Mouse (Mus musculus) embryonic fibroblast, embryonic 13.5 days (primary cell): ENCODE measurements around the gene Gpr12.

Experiments
- CTCF ChIP-seq: IDR thresholded peaks from 2 replicates; pipeline ENCODE4 v1.5.1; 2011; ENCODE audit warnings: mild to moderate bottlenecking, control low read depth, low read length, moderate library complexity, borderline replicate concordance; ENCODE audit not compliant: insufficient read depth
- POLR2A ChIP-seq: IDR thresholded peaks from 2 replicates; pipeline ENCODE4 v1.6.1; 2011; ENCODE audit warnings: low read depth, mild to moderate bottlenecking, control low read depth, low read length, moderate library complexity

- TF ChIP-seq POLR2A = no peak
- no peak for TF ChIP-seq CTCF
Measured at GRCm38 (mm10) chr5:146564259-146564658, 20.8 kb downstream of the Gpr12 start.
